Mouse (Mus musculus): ENCODE measurements at regions not wholly inside any gene's neighbourhood (a gene's known extent, or its start where the extent isn't known, plus 50 kb on each side); places are given as distances from the start of the nearest gene placed in this dataset.

GRCm38 (mm10) chr16:55636667-55637450 lies 201.8 kb downstream of the Nfkbiz start:
- DNase-seq, result no peak

- no peak for DNase-seq
Measured at GRCm38 (mm10) chr16:55636224-55636623, 202.5 kb downstream of the Nfkbiz start.

- no peak for DNase-seq
Measured at GRCm38 (mm10) chr16:55634691-55635090, 204.0 kb downstream of the Nfkbiz start.

DNA sequence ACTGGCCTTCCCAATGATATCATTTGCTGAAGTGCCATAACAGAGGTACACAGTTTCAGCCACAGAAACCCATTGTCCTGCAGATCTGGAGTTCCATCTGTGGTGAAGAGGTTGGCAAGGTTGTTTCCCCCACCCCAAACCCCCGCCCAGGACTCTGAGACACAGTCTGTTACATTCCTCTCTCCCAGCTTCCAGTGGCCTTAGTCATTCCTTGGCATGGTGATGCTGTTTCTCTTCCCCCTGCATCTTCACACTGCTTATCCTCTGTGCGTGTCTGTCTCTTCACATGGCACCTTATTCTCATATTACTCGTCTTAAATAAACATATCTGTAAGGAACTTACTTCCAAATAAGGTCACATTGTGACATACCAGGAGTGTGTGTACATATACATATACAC lies 206.5 kb downstream of the Nfkbiz start:
- DNase-seq, result no peak

DNA sequence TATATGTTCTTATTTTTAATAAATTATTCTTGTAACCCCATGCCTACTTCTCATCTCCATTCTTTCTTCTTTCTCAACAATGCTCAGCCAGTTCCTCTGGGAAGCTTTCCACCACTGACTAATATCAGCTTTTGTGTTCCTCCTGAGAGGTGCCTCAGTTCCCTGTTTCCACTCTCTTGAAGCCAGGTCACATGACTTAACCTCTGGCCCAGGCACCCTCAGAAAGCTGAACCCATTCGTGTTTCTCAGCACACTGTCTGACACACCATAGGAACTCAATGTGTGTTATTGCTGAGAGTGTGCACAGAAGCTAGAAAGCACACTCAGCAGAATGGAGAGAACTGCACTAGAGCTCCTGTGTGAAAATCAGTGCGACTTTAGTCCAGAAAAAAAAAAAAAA lies 207.1 kb downstream of the Nfkbiz start:
- no peak for DNase-seq

DNA sequence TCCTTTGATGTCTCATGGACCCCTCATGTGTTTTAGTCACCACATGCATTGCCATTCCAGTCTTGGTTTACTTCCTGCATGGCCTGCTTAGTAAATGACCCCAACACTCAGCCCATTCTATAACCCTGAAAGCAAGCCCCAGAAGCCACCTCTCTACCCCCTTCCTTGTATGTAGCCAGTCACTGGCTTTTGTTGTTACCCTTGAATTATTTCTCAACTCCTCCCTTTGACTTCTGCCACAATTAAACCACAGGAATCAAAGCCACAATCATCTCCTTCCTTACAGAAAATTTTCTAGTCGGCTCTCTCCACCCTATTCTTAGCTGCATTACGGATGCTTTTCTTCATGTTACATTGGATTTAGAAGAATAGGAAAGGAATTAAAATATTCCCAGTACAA lies 207.7 kb downstream of the Nfkbiz start:
- DNase-seq, result no peak

- DNase-seq, result no peak
Measured at GRCm38 (mm10) chr16:55627531-55627930, 211.2 kb downstream of the Nfkbiz start.

DNA sequence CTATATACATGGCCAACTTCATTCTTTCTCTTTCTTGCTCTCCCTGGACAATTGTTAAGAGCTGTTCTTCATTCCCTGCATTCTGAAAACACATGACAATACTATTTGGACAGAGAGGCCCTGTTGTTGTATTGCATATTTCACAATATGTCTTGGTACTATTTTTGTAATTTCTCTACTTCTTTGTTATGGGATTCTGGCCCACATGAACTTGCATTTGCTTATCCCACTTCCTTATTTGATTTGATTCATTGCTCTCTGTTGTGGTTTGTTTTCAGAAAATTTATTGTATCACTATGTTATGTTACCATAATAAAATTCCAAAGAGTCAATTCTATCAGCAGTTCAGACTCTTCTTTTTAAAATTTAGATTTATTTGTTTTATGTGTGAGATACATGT lies 215.3 kb downstream of the Nfkbiz start:
- no peak for DNase-seq

DNA sequence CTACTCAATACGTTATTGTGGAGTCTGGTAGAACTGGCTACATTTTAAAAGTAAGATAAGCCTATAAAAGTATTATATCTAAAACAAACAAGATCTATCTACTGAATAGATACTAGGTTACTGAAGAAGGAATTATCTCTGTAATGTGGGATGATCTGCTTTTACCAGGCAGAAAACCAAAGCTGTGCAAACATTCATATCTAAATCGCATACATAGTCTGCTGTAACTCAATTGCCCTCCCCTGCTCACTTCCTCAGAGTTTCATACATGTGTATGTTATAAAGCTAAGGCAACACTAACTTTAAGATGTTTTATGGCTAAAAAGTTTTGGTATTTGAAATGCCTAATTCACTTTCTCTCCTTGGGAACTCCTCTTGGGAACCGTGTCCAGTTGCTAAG lies 219.0 kb downstream of the Nfkbiz start:
- no peak for DNase-seq

DNA sequence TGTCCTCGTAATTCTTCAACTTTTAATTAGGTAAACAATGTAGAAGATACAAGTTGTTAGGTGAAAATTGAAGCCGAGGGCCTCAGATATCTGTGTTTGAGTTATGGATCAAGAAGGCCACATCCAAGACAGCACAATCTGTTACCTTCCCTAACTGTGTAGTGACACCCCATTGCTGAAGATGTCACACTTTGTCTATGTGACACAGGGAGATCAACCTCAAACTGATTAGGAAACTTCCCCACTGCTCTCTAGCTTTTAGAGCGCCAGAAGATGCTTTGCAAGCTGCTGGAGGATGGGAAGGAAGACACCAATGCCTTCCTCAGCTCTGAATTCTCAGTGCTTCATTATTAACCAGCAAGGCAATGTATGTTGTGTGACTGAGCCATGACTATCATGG lies 220.7 kb downstream of the Nfkbiz start:
- no peak for DNase-seq

GRCm38 (mm10) chr16:55617506-55617905 lies 221.2 kb downstream of the Nfkbiz start:
- DNase-seq, result no peak

GRCm38 (mm10) chr16:55616408-55617120 lies 222.1 kb downstream of the Nfkbiz start:
- no peak for DNase-seq

DNA sequence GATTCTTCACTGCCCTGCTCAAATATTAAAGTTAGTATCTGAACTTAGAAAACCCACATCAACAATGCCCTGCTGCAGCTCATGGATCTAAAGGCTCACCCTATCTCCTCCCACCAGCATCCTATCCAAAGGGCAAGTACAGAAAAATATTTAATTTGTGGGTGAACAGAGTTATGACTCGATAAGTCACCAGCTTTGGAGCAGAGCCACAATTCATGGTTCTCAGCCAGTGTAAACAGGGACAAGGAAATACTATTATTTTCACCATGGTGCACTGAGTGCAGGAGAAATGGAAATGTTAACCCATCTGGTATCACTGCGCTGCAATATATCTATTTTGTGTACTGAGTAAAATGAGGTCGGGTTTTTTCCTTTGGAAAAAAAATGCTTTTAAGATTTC lies 225.8 kb downstream of the Nfkbiz start:
- DNase-seq, result no peak

- DNase-seq, result no peak
Measured at GRCm38 (mm10) chr16:55612001-55612400, 226.7 kb downstream of the Nfkbiz start.

DNA sequence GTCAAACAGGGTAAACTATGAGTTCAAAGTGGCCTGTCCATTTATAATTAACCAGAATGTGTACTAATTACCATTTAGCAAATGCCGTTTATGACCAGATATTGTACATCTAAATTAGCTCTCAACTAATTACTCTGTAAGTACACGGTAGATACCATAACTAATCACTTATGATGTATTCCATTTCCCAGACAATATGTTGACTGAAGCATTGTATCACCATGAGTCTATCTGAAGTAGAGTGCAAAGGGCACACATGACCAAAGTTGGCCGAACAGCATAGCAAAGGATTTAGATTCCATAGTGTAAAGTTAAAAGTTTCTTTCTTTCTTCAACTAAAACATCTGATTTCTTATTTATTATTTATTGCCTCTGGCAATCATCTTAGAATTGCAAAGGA lies 227.5 kb downstream of the Nfkbiz start:
- DNase-seq, result no peak

- DNase-seq, result no peak
Measured at GRCm38 (mm10) chr16:55608361-55608760, 230.3 kb downstream of the Nfkbiz start.

- no peak for DNase-seq
Measured at GRCm38 (mm10) chr16:55606447-55607239, 232.1 kb downstream of the Nfkbiz start.

DNA sequence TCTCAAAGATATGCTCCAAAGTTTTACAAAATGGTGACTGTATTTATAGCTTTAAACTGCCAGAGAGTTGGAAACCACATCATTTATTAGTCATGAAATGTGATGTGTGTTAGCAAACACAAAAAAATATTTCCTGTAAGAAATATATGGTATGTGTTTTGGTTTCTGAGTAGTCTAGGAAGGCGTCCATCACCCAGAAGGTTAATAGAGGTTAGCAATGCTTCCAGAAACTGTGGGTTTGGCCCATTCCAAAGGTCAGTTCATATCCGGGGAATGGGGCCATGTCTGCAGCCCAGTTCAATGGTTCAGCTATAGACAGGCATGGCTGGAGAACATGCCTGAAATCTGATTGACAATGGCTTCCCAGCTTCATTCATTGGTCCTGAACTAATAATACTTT lies 235.1 kb downstream of the Nfkbiz start:
- DNase-seq, result no peak

GRCm38 (mm10) chr16:55589382-55589956 lies 249.2 kb downstream of the Nfkbiz start:
- DNase-seq, result no peak

DNA sequence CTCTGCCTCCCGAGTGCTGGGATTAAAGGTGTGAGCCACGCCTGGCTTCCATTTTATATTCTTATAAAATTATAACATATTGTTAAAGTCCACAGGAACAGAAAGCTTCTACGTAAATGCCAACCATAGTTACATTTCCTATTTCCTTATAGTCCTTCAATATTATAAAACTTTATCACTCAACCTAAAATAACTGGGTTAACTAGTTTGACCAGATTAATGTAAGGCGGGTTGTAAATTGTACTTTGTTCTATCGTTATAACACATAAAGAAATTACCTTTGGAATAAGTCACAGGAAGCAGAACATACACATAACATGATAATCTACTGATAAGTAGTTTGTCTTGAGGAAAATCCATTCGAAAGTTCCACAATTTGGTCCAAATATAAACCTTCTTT lies 251.6 kb downstream of the Nfkbiz start:
- DNase-seq, result no peak

- no peak for DNase-seq
Measured at GRCm38 (mm10) chr16:55582906-55583305, 255.8 kb downstream of the Nfkbiz start.

DNA sequence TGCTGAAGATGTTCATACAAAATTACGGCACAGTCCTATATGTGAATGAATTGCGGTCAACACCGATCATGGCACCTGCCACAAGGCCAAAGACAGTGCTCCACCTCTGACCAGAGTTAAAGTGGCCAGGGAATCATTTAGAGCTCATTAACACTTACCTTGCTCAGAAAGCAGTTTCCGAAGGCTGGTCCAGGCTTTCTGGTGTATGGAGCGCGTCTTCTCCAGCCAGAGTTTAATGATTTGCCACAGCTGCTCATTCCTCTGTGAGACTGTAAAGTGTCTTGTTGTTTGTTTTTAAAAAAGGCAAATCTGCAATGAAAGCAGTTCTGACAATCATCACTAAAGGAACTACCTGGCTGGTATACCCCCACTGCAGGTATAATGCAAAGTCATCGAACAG lies 256.7 kb downstream of the Nfkbiz start:
- no peak for DNase-seq

- DNase-seq, result no peak
Measured at GRCm38 (mm10) chr16:55580827-55581226, 257.9 kb downstream of the Nfkbiz start.

All from cerebellum, postnatal 36 days (tissue).